Mouse (Mus musculus): ENCODE measurements around the gene Rpgrip1l. TPM values are rescaled to one million over a fixed set of nuclear protein-coding genes. Genes with fewer than 3 reads are reported as not detected.

The Rpgrip1l gene
- polyA plus RNA-seq, 1 experiment from 2014 or later, result 13.6 TPM

GRCm38 (mm10) chr8:91349816-91350215 lies 36.8 kb upstream of the Rpgrip1l start:
- 92% methylated on average over 7 of the region's 7 CpGs for WGBS
- Histone ChIP-seq H3K9ac (replicated peaks) (no peak overlapping the region), H3K4me2 (replicated peaks) (no peak overlapping the region), H3K36me3 (no peaks in the 10 kb centered on the region), H3K9me3 (no peaks in the 10 kb centered on the region), H3K27me3 (no peaks in the 10 kb centered on the region), H3K4me1 (peaks cover 13% of the 10 kb centered on the region), H3K4me3 (no peak overlapping the region), H3K27ac (replicated peaks) (no peak overlapping the region)
- ATAC-seq (replicated peaks), result no peak

DNA sequence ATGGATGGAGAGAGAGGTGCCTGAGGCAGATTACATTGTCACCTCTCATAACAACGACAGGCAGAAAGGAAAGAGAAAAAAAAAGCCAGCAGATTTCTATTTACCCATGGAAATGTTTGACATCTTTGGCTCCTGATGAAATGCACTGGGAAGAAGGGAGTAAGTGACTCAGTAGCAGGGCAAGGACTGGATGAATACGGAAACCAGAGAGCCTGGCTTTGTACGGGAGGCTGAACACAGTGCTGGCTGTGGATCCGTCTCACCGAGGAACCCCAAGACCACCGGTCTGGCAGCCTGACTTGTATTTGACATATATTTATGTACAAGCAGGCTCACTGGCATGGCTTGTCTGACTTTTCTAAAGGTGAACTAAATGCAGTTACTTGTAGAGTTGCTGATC lies 34.5 kb upstream of the Rpgrip1l start:
- no peaks in the 10 kb centered on the region for H3K27me3 ChIP-seq
- WGBS, result 72% methylated on average over 6 of the region's 6 CpGs
- no peak overlapping the region for H3K9ac ChIP-seq (replicated peaks)
- H3K4me3 ChIP-seq, result no peak overlapping the region
- peaks cover 6% of the 10 kb centered on the region; the same call in 1 of the 2 replicates for H3K4me1 ChIP-seq
- ATAC-seq (replicated peaks), result no peak
- H3K27ac ChIP-seq (replicated peaks), result no peak overlapping the region
- H3K4me2 ChIP-seq (replicated peaks), result no peak overlapping the region
- H3K9me3 ChIP-seq, result no peaks in the 10 kb centered on the region
- H3K36me3 ChIP-seq, result no peaks in the 10 kb centered on the region

GRCm38 (mm10) chr8:91347146-91347545 lies 34.1 kb upstream of the Rpgrip1l start:
- no peak for ATAC-seq (replicated peaks)
- Histone ChIP-seq H3K4me2 (replicated peaks) (no peak overlapping the region), H3K9ac (replicated peaks) (no peak overlapping the region), H3K4me3 (no peak overlapping the region), H3K27me3 (no peaks in the 10 kb centered on the region), H3K9me3 (no peaks in the 10 kb centered on the region), H3K36me3 (no peaks in the 10 kb centered on the region), H3K4me1 (peaks cover 6% of the 10 kb centered on the region; the same call in 1 of the 2 replicates), H3K27ac (replicated peaks) (no peak overlapping the region)
- WGBS, result 85% methylated on average over 10 of the region's 10 CpGs

GRCm38 (mm10) chr8:91344659-91345058 lies 31.6 kb upstream of the Rpgrip1l start:
- ATAC-seq (replicated peaks), result no peak
- no peaks in the 10 kb centered on the region for H3K4me1 ChIP-seq
- H3K36me3 ChIP-seq, result no peaks in the 10 kb centered on the region
- WGBS, result 91% methylated on average over 11 of the region's 11 CpGs
- no peak overlapping the region for H3K4me3 ChIP-seq
- H3K4me2 ChIP-seq (replicated peaks), result no peak overlapping the region
- no peaks in the 10 kb centered on the region for H3K9me3 ChIP-seq
- H3K27me3 ChIP-seq, result no peaks in the 10 kb centered on the region
- no peak overlapping the region for H3K27ac ChIP-seq (replicated peaks)
- H3K9ac ChIP-seq (replicated peaks), result no peak overlapping the region

GRCm38 (mm10) chr8:91342798-91343197 lies 29.7 kb upstream of the Rpgrip1l start:
- Histone ChIP-seq H3K27ac (replicated peaks) (no peak overlapping the region), H3K4me1 (no peaks in the 10 kb centered on the region), H3K9me3 (no peaks in the 10 kb centered on the region), H3K4me2 (replicated peaks) (no peak overlapping the region), H3K9ac (replicated peaks) (no peak overlapping the region), H3K4me3 (no peak overlapping the region), H3K36me3 (no peaks in the 10 kb centered on the region), H3K27me3 (no peaks in the 10 kb centered on the region)
- ATAC-seq (replicated peaks), result no peak
- 90% methylated on average over 5 of the region's 5 CpGs for WGBS

DNA sequence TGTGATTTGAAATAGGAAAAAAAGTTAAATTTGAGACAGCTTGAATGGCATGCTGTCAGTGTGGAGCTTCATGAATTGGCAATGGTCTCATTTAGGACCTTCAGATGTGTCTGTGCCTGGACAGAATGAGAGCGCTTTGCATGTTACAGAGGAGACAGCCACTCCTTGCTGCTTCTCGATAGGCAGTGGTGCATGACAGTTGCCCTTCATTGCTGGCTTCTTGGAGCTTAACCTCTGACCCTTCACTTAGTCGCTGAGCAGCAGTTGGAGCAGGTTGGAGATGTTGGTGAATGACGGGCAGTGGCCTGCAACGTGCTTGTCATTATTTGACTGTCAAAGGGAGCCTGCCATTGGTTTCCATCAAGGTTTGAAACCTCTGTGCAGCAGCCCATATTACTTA lies 29.1 kb upstream of the Rpgrip1l start:
- Histone ChIP-seq H3K9ac (replicated peaks) (no peak overlapping the region), H3K27me3 (no peaks in the 10 kb centered on the region), H3K4me1 (no peaks in the 10 kb centered on the region), H3K27ac (replicated peaks) (no peak overlapping the region), H3K4me2 (replicated peaks) (no peak overlapping the region), H3K36me3 (no peaks in the 10 kb centered on the region), H3K9me3 (no peaks in the 10 kb centered on the region), H3K4me3 (no peak overlapping the region)
- WGBS, result 36% methylated on average over 5 of the region's 5 CpGs
- ATAC-seq (replicated peaks), result no peak

DNA sequence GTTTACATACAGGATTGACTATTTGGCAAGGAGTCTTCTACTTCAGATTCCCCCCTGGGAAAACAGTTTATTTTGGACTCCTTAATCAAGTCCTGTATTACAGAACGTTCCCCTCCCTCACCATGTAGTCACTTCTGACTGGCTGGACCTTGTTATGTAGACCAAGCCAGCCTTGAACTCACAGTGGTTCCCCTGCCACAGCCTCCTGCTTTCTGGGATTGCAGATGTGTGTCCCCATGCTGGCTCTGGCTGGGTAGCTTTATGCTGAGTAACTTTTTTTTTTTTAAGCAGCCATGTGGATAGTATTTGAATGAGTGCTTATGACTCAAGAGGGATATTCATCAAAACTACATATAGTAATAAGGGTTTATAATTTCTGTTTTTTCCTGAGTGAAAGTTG lies 27.7 kb upstream of the Rpgrip1l start:
- Histone ChIP-seq H3K4me2 (replicated peaks) (no peak overlapping the region), H3K27me3 (no peaks in the 10 kb centered on the region), H3K27ac (replicated peaks) (no peak overlapping the region), H3K9ac (replicated peaks) (no peak overlapping the region), H3K36me3 (no peaks in the 10 kb centered on the region), H3K4me3 (no peak overlapping the region), H3K4me1 (no peaks in the 10 kb centered on the region), H3K9me3 (no peaks in the 10 kb centered on the region)
- no peak for ATAC-seq (replicated peaks)
- WGBS, result 82% methylated on average over 1 of the region's 1 CpGs

- Histone ChIP-seq H3K4me1 (no peaks in the 10 kb centered on the region), H3K9ac (replicated peaks) (no peak overlapping the region), H3K36me3 (no peaks in the 10 kb centered on the region), H3K9me3 (no peaks in the 10 kb centered on the region), H3K27ac (replicated peaks) (no peak overlapping the region), H3K27me3 (no peaks in the 10 kb centered on the region), H3K4me2 (replicated peaks) (no peak overlapping the region), H3K4me3 (no peak overlapping the region)
- ATAC-seq (replicated peaks), result no peak
- WGBS, result 88% methylated on average over 8 of the region's 8 CpGs
Measured at GRCm38 (mm10) chr8:91339651-91340050, 26.6 kb upstream of the Rpgrip1l start.

DNA sequence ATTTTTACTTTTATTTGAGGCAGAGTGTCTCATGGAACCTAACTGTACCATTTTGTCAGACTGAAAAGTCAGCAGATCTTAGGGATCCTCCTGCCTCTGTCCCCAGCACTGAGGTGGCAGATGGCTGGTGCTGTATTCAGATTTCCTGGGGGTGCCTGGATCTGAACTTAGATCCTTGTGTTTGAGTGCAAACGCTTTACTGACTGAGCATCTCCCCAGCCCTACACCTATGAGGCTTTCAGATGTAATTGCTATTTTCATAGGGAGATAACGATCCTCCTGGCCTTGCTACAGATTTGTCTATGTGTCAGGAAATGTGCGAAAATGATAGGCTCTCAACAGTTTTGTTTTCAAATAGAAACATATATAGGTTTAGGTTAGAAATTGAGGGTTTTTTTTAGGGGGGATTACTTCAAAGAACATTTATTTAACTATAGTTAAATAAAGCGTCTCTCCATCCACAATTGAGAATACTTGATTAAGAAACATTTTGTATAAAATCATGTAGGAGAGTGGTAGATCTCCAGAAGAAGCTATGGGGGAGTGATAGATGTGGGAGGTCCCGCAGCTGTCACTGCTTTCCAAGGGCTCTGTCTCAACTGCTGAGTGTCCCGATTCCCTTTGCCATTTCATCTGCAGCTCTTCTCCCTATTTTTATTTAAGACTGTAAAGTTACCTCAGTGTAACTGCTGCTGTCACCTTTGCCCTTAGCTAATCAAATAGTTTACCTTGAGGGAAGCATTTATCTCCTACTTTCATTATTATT lies 25.5 kb upstream of the Rpgrip1l start:
- no peaks in the 10 kb centered on the region for H3K9me3 ChIP-seq
- H3K4me2 ChIP-seq (replicated peaks), result no peak overlapping the region
- no peak overlapping the region for H3K4me3 ChIP-seq
- no peaks in the 10 kb centered on the region for H3K4me1 ChIP-seq
- no peaks in the 10 kb centered on the region for H3K36me3 ChIP-seq
- WGBS, result 90% methylated on average over 6 of the region's 6 CpGs
- H3K9ac ChIP-seq (replicated peaks), result no peak overlapping the region
- no peak for ATAC-seq (replicated peaks)
- H3K27ac ChIP-seq (replicated peaks), result no peak overlapping the region
- H3K27me3 ChIP-seq, result no peaks in the 10 kb centered on the region

DNA sequence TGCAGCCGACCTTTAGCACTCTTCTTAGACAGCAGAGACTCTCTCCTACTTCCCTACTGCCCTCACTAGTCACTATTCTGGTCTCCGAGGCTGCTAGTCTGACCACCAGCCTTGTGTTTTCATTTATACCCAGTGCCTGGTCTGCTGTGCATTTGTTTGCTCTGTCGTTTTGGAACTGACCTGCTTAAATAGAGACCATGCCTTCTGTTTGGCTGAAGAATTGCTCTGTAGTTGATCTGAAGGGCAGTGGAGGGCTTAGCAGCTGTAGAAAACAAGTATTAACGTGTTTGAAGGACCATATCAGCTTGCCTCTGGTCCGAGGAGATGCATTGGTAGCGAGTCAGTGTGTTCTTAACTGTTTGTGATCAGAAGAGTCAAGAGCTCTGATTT lies 16.4 kb upstream of the Rpgrip1l start:
- 39% methylated on average over 6 of the region's 6 CpGs for WGBS
- peaks cover 48% of the 10 kb centered on the region for H3K4me1 ChIP-seq
- 0 out of 2 replicates have a peak, but pooled peaks have one; percentile 11 for ATAC-seq (replicated peaks)
- H3K9me3 ChIP-seq, result no peaks in the 10 kb centered on the region
- no peaks in the 10 kb centered on the region for H3K36me3 ChIP-seq
- H3K27me3 ChIP-seq, result no peaks in the 10 kb centered on the region
- H3K27ac ChIP-seq (replicated peaks), result peak overlapping the region; percentile 72
- no peak overlapping the region for H3K4me3 ChIP-seq
- no peak overlapping the region for H3K4me2 ChIP-seq (replicated peaks)
- 0 out of 2 replicates have a peak overlapping the region, but pooled peaks have one; percentile 27 for H3K9ac ChIP-seq (replicated peaks)

- Histone ChIP-seq H3K9ac (replicated peaks) (no peak overlapping the region), H3K27me3 (no peaks in the 10 kb centered on the region), H3K9me3 (no peaks in the 10 kb centered on the region), H3K27ac (replicated peaks) (peak overlapping the region; percentile 72; the same call in 1 of the 2 replicates), H3K36me3 (no peaks in the 10 kb centered on the region), H3K4me1 (peaks cover 49% of the 10 kb centered on the region), H3K4me2 (replicated peaks) (no peak overlapping the region), H3K4me3 (no peak overlapping the region)
- ATAC-seq (replicated peaks), result no peak
- WGBS, result 81% methylated on average over 9 of the region's 9 CpGs
Measured at GRCm38 (mm10) chr8:91329056-91329455, 16.0 kb upstream of the Rpgrip1l start.

DNA sequence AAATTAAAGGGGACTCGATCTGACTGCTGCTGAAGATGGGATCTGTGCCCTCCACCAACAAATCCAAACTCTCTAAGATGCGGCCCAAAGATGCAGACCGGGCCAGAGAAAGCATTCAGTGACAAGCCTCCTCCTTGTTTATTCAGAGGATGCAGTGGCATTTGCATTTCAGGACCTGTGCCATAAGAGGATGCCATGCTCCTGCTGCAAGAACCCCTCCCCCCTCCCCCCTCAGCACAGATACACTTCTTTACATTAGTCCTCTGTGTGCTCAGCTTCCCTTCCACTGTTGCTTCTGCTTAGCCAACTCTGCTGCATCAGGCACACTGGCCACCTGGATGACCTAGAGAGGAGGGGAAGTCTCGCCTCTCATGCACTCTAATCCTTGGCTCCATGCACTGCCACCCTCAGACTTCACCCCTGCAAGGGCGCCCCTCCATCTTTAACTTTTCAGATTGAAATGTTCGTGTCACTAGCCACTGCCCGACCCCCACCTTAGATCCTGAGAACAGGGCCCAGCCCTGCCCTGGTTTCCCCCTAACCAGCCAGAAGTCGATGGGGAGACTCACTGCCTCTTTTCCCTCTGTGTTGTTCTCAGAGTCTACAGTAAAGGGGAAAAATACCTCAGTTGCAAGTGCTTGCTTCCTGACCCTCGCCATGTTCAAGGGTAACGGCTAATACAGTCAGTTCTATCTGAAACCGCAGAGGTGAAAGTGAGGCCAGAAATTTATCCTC lies 14.6 kb upstream of the Rpgrip1l start:
- H3K36me3 ChIP-seq, result no peaks in the 10 kb centered on the region
- H3K4me1 ChIP-seq, result peaks cover 53% of the 10 kb centered on the region
- no peak overlapping the region for H3K27ac ChIP-seq (replicated peaks)
- H3K9me3 ChIP-seq, result no peaks in the 10 kb centered on the region
- H3K27me3 ChIP-seq, result no peaks in the 10 kb centered on the region
- WGBS, result 81% methylated on average over 11 of the region's 11 CpGs
- H3K4me3 ChIP-seq, result no peak overlapping the region
- H3K4me2 ChIP-seq (replicated peaks), result no peak overlapping the region
- ATAC-seq (replicated peaks), result no peak
- no peak overlapping the region for H3K9ac ChIP-seq (replicated peaks)
